8 mouse cellular contexts compared by ENCODE assay signal in genomic region chr17:84365006-84365716, GRCm38 (mm10).
DNase-seq lines count a peak whose midpoint lies in the region; ATAC-seq lines count a peak whose summit lies in the region.

No protein-coding gene starts in this region.

- peaks cover 73% of the 10 kb centered on the region for H3K4me1 ChIP-seq in kidney, embryonic 15.5 days
- H3K4me1 ChIP-seq in forebrain, embryonic 12.5 days = peaks cover 39% of the 10 kb centered on the region
- peaks cover 8% of the 10 kb centered on the region; the same call in 1 of the 2 replicates for H3K4me1 ChIP-seq in midbrain, embryonic 11.5 days (ENCODE audit: control insufficient read depth, insufficient read depth, low read length)

- peak overlapping the region; percentile 17; the same call in 1 of the 2 replicates for H3K9ac ChIP-seq in kidney, embryonic 15.5 days
- no peak overlapping the region; the same call in 1 of the 2 replicates for H3K9ac ChIP-seq in forebrain, embryonic 12.5 days
- H3K9ac ChIP-seq in midbrain, embryonic 11.5 days (ENCODE audit: low read length) = no peak overlapping the region

- H3K27me3 ChIP-seq in kidney, embryonic 15.5 days = no peaks in the 10 kb centered on the region
- no peaks in the 10 kb centered on the region for H3K27me3 ChIP-seq in forebrain, embryonic 12.5 days
- H3K27me3 ChIP-seq in midbrain, embryonic 11.5 days (ENCODE audit: control insufficient read depth, insufficient read depth, low read length) = no peaks in the 10 kb centered on the region

- no peak overlapping the region for H3K4me3 ChIP-seq in kidney, embryonic 15.5 days (replicated peaks)
- no peak overlapping the region for H3K4me3 ChIP-seq in forebrain, embryonic 12.5 days (replicated peaks)
- no peak overlapping the region for H3K4me3 ChIP-seq in midbrain, embryonic 11.5 days (ENCODE audit: low read depth, low read length)

- DNase-seq in kidney, postnatal 14 days = no peak
- peak; percentile 58 to 64 for DNase-seq in cerebellum, adult 18-20 months
- peak; percentile 85 for DNase-seq in midbrain, embryonic 11.5 days (ENCODE audit: low spot score, missing footprints)
- DNase-seq in right cerebral cortex, postnatal 14 days = no peak
- DNase-seq in T-cell, adult 2 months (ENCODE audit: low spot score) = no peak

- no peaks in the 10 kb centered on the region for H3K9me3 ChIP-seq in kidney, embryonic 15.5 days (replicated peaks)
- H3K9me3 ChIP-seq in forebrain, embryonic 12.5 days = no peaks in the 10 kb centered on the region
- no peaks in the 10 kb centered on the region for H3K9me3 ChIP-seq in midbrain, embryonic 11.5 days (ENCODE audit: control insufficient read depth, low read length)

- WGBS in kidney, embryonic 15.5 days = 41% methylated on average over 9 of the region's 9 CpGs
- WGBS in forebrain, embryonic 12.5 days = 54% methylated on average over 9 of the region's 9 CpGs
- 75% methylated on average over 9 of the region's 9 CpGs for WGBS in midbrain, embryonic 11.5 days

- H3K4me2 ChIP-seq in kidney, embryonic 15.5 days = no peak overlapping the region
- no peak overlapping the region; the same call in 1 of the 2 replicates for H3K4me2 ChIP-seq in forebrain, embryonic 12.5 days
- H3K4me2 ChIP-seq in midbrain, embryonic 11.5 days = no peak overlapping the region

- H3K36me3 ChIP-seq in kidney, embryonic 15.5 days = peaks cover 8% of the 10 kb centered on the region
- H3K36me3 ChIP-seq in forebrain, embryonic 12.5 days (replicated peaks) = no peaks in the 10 kb centered on the region
- H3K36me3 ChIP-seq in midbrain, embryonic 11.5 days (ENCODE audit: control insufficient read depth, insufficient read depth, low read length) = no peaks in the 10 kb centered on the region

- H3K27ac ChIP-seq in kidney, embryonic 15.5 days = peak overlapping the region; percentile 92
- peak overlapping the region; percentile 83 for H3K27ac ChIP-seq in forebrain, embryonic 12.5 days
- peak overlapping the region; percentile 2; the same call in 1 of the 2 replicates for H3K27ac ChIP-seq in midbrain, embryonic 11.5 days (ENCODE audit: low read depth, low read length)

- no peak for ATAC-seq in kidney, embryonic 15.5 days (replicated peaks; ENCODE audit: low FRiP score)
- no peak; the same call in 1 of the 2 replicates for ATAC-seq in forebrain, embryonic 12.5 days (ENCODE audit: low FRiP score)
- no peak for ATAC-seq in midbrain, embryonic 11.5 days (ENCODE audit: low FRiP score)
- no peak for ATAC-seq in activated CD4-positive, CD25-positive, alpha-beta regulatory T cell, adult 4 months

Comparison
In these comparisons a context has a peak if more than half of its experiments do, and no peak if none do; other contexts are left out.
1. H3K27ac ChIP-seq: peak in every context shown above with its lines; median percentile 92 in kidney, embryonic 15.5 days; 83 in forebrain, embryonic 12.5 days; 2 in midbrain, embryonic 11.5 days.
2. DNase-seq: peak in cerebellum, adult 18-20 months (2 of 2) and midbrain, embryonic 11.5 days (single experiment); none in kidney, postnatal 14 days (single experiment), right cerebral cortex, postnatal 14 days (single experiment) and T-cell, adult 2 months (single experiment).